Mouse (Mus musculus) limb, embryonic 10.5 days (tissue): ENCODE data around the gene Ankrd13a. TPM values are rescaled to one million over a fixed set of nuclear protein-coding genes. Genes with fewer than 3 reads are reported as not detected.
"Not testable (repeated sequence)": the region's sequence is repeated elsewhere in the genome, so short reads cannot be mapped to it uniquely, and the experiment has no call there.

ENCODE experiments used
- DNase-seq: peaks from one replicate; pipeline ENCODE4 v3.0.0-alpha.2; 2017; ENCODE audit warnings: low spot score
- H3K27ac ChIP-seq: fragments of 300-500 bp; sonication (generic); 2 replicates; pipeline ENCODE4 v1.5.1; 2016; ENCODE audit warnings: mild to moderate bottlenecking
- H3K27me3 ChIP-seq: fragments of 300-500 bp; sonication (generic); 2 replicates; pipeline ENCODE4 v1.6.1; 2016; ENCODE audit warnings: low read depth, mild to moderate bottlenecking; ENCODE audit not compliant: poor library complexity, severe bottlenecking
- H3K36me3 ChIP-seq: fragments of 300-500 bp; sonication (generic); 2 replicates; pipeline ENCODE4 v1.6.1; 2016; ENCODE audit warnings: mild to moderate bottlenecking, moderate library complexity
- H3K4me1 ChIP-seq: fragments of 300-500 bp; sonication (generic); 2 replicates; pipeline ENCODE4 v1.6.1; 2016
- H3K4me3 ChIP-seq: fragments of 300-500 bp; sonication (generic); 2 replicates; pipeline ENCODE4 v1.5.1; 2016; ENCODE audit warnings: mild to moderate bottlenecking, moderate library complexity
- H3K9me3 ChIP-seq: fragments of 300-500 bp; sonication (generic); replicated peaks from 2 replicates; pipeline ENCODE4 v1.6.1; 2016; ENCODE audit warnings: mild to moderate bottlenecking
- WGBS: fragments of 180-500 bp; shearing (Covaris S2); methylation state at CpG from one replicate; pipeline ENCODE4 v1.1.7; 2016; 5-methylcytosine and 5-hydroxymethylcytosine counted together
- microRNA-seq: library from miRNA; unstranded; fragments of <30 nt; microRNA quantifications from one replicate; pipeline ENCODE4, GENCODE M21; 2017
- polyA plus RNA-seq: library from polyadenylated mRNA; unstranded; fragments of >200 nt; fragmentation: Nextera tagmentation; extraction: Ambion mirVana; gene quantifications from 2 replicates; pipeline ENCODE4 v1.2.1, GENCODE M21; 2016

Ankrd13a gene
- polyA plus RNA-seq, 1 experiment from 2014 or later = 43.1 TPM

- H3K36me3 ChIP-seq = no peaks in the 10 kb centered on the region
- DNase-seq = no peak
- no peaks in the 10 kb centered on the region for H3K9me3 ChIP-seq
- 70% methylated on average over 3 of the region's 3 CpGs for WGBS
- H3K27ac ChIP-seq = no peak overlapping the region
- no peaks in the 10 kb centered on the region for H3K27me3 ChIP-seq
- H3K4me1 ChIP-seq = peaks cover 9% of the 10 kb centered on the region
- no peak overlapping the region for H3K4me3 ChIP-seq
Observed at GRCm38 (mm10) chr5:114829740-114830139, 55.3 kb downstream of the Ankrd13a start.

- DNase-seq = no peak
- Histone ChIP-seq H3K4me3 (no peak overlapping the region), H3K9me3 (no peaks in the 10 kb centered on the region), H3K27ac (no peak overlapping the region), H3K27me3 (no peaks in the 10 kb centered on the region), H3K36me3 (no peaks in the 10 kb centered on the region), H3K4me1 (no peaks in the 10 kb centered on the region)
- WGBS = 69% methylated on average over 12 of the region's 12 CpGs
Observed at GRCm38 (mm10) chr5:114836886-114837285, 62.4 kb downstream of the Ankrd13a start.

- not testable (repeated sequence) for H3K27ac ChIP-seq, H3K9me3 ChIP-seq, DNase-seq, H3K27me3 ChIP-seq, H3K4me3 ChIP-seq, H3K36me3 ChIP-seq
- H3K4me1 ChIP-seq = peaks cover 11% of the 10 kb centered on the region
- WGBS = 66% methylated on average over 5 of the region's 5 CpGs
Observed at GRCm38 (mm10) chr5:114840481-114840880, 66.0 kb downstream of the Ankrd13a start.

GRCm38 (mm10) chr5:114842155-114842554 is 67.7 kb downstream of the Ankrd13a start:
- H3K27ac ChIP-seq, DNase-seq, H3K9me3 ChIP-seq, H3K36me3 ChIP-seq, H3K27me3 ChIP-seq, H3K4me3 ChIP-seq: not testable (repeated sequence)
- peaks cover 11% of the 10 kb centered on the region for H3K4me1 ChIP-seq
- WGBS = 60% methylated on average over 3 of the region's 3 CpGs

- no peaks in the 10 kb centered on the region for H3K27me3 ChIP-seq
- H3K4me1 ChIP-seq = peaks cover 11% of the 10 kb centered on the region
- no peak overlapping the region for H3K4me3 ChIP-seq
- WGBS = 66% methylated on average over 5 of the region's 5 CpGs
- DNase-seq = no peak
- no peaks in the 10 kb centered on the region for H3K36me3 ChIP-seq
- H3K27ac ChIP-seq = no peak overlapping the region
- no peaks in the 10 kb centered on the region for H3K9me3 ChIP-seq
Observed at GRCm38 (mm10) chr5:114842674-114843073, 68.2 kb downstream of the Ankrd13a start.

GRCm38 (mm10) chr5:114844371-114844770 is 69.9 kb downstream of the Ankrd13a start:
- not testable (repeated sequence) for DNase-seq, H3K36me3 ChIP-seq, H3K4me3 ChIP-seq, H3K27me3 ChIP-seq, H3K27ac ChIP-seq, H3K9me3 ChIP-seq
- H3K4me1 ChIP-seq = peaks cover 11% of the 10 kb centered on the region
- 69% methylated on average over 2 of the region's 2 CpGs for WGBS

GRCm38 (mm10) chr5:114851565-114852236 is 77.2 kb downstream of the Ankrd13a start:
- Histone ChIP-seq H3K27me3 (no peaks in the 10 kb centered on the region), H3K4me1 (no peaks in the 10 kb centered on the region)
- 84% methylated on average over 20 of the region's 20 CpGs for WGBS

GRCm38 (mm10) chr5:114853364-114853763 is 78.9 kb downstream of the Ankrd13a start, which contains the start of gene 4930519G04Rik:
Gene 4930519G04Rik (plus strand): TSS chr5:114853664.
- H3K27ac ChIP-seq, H3K4me1 ChIP-seq, DNase-seq, H3K4me3 ChIP-seq, H3K27me3 ChIP-seq, H3K36me3 ChIP-seq, H3K9me3 ChIP-seq: not testable (repeated sequence)
- 68% methylated on average over 3 of the region's 5 CpGs for WGBS

More at GRCm38 (mm10) chr5:114851565-114852236, 77.2 kb downstream of the Ankrd13a start:
- Histone ChIP-seq H3K9me3 (no peaks in the 10 kb centered on the region), H3K36me3 (no peaks in the 10 kb centered on the region), H3K4me3 (no peak overlapping the region), H3K27ac (no peak overlapping the region)
- DNase-seq = no peak

Small RNA genes within 50 kb of the gene (microRNA-seq; reads per million reads assigned to microRNA genes)
- 66.5 reads per million, percentile 44 among the genes with 10 or more reads in this experiment for gene Mir6240

Other genes with a start within 250 kb of the Ankrd13a start
- gene Fam222a, start 206.7 kb upstream of the Ankrd13a start, polyA plus RNA-seq = 1.4 and 1.9 TPM in 2 replicates
- 0.31 TPM in 2 replicates for gene Trpv4, start 116.3 kb upstream of the Ankrd13a start, polyA plus RNA-seq
- 65.4 and 78.6 TPM in 2 replicates for gene Gltp, start 83.7 kb upstream of the Ankrd13a start, polyA plus RNA-seq
- gene Tchp, start 66.9 kb upstream of the Ankrd13a start, polyA plus RNA-seq = 18.8 and 22.0 TPM in 2 replicates
- 36.1 and 44.8 TPM in 2 replicates for gene Git2, start 840 bp downstream of the Ankrd13a start, polyA plus RNA-seq
- gene 1500011B03Rik, start 48.8 kb downstream of the Ankrd13a start, polyA plus RNA-seq = 92.0 and 92.4 TPM in 2 replicates
- not detected in 2 replicates for gene 4930519G04Rik, start 79.0 kb downstream of the Ankrd13a start, polyA plus RNA-seq
- not detected in 2 replicates for gene Gm9936, start 84.0 kb downstream of the Ankrd13a start, polyA plus RNA-seq
- gene Oasl2, start 122.3 kb downstream of the Ankrd13a start, polyA plus RNA-seq = 1.5 and 2.0 TPM in 2 replicates
- gene Oasl1, start 148.6 kb downstream of the Ankrd13a start, polyA plus RNA-seq = 0.09 and 0.24 TPM in 2 replicates
- 42.3 and 48.6 TPM in 2 replicates for gene 2210016L21Rik, start 167.5 kb downstream of the Ankrd13a start, polyA plus RNA-seq
- gene Hnf1a, start 196.4 kb downstream of the Ankrd13a start, polyA plus RNA-seq = 0.09 and 0.11 TPM in 2 replicates
- 15.2 and 15.3 TPM in 2 replicates for gene Sppl3, start 236.5 kb downstream of the Ankrd13a start, polyA plus RNA-seq